Mouse (Mus musculus): Measurements from ENCODE around the gene Daam1.

GRCm38 (mm10) chr12:71796517-71796916 lies 34.4 kb upstream of the Daam1 start:
- TF ChIP-seq CTCF (IDR thresholded peaks at IDR 0.05; ENCODE audit: extremely low read depth, insufficient read depth, insufficient read length, insufficient replicate concordance) (no peak), POLR2A (IDR thresholded peaks at IDR 0.05; ENCODE audit: low read depth, low read length) (no peak)

Data from spleen, adult 2 months (tissue).